Mouse (Mus musculus): ENCODE measurements around the gene Lrrfip1.

Lrrfip1 gene

GRCm38 (mm10) chr1:91088027-91088426, 89.5 kb downstream of the Lrrfip1 start:
- DNase-seq = no peak

- DNase-seq = no peak
Measured at GRCm38 (mm10) chr1:91088941-91089340, 90.4 kb downstream of the Lrrfip1 start.

GRCm38 (mm10) chr1:91090456-91090855, 91.9 kb downstream of the Lrrfip1 start:
- no peak for DNase-seq

- no peak for DNase-seq
Measured at GRCm38 (mm10) chr1:91092451-91092850, 93.9 kb downstream of the Lrrfip1 start.

GRCm38 (mm10) chr1:91093296-91093695, 94.8 kb downstream of the Lrrfip1 start:
- no peak for DNase-seq

- no peak for DNase-seq
Measured at GRCm38 (mm10) chr1:91094001-91094400, 95.5 kb downstream of the Lrrfip1 start.

GRCm38 (mm10) chr1:91095258-91095657, 96.7 kb downstream of the Lrrfip1 start:
- no peak for DNase-seq

- DNase-seq = no peak
Measured at GRCm38 (mm10) chr1:91095853-91096252, 97.3 kb downstream of the Lrrfip1 start.

GRCm38 (mm10) chr1:91096490-91096889, 98.0 kb downstream of the Lrrfip1 start:
- no peak for DNase-seq

GRCm38 (mm10) chr1:91097283-91097834, 98.8 kb downstream of the Lrrfip1 start:
- no peak for DNase-seq

DNA sequence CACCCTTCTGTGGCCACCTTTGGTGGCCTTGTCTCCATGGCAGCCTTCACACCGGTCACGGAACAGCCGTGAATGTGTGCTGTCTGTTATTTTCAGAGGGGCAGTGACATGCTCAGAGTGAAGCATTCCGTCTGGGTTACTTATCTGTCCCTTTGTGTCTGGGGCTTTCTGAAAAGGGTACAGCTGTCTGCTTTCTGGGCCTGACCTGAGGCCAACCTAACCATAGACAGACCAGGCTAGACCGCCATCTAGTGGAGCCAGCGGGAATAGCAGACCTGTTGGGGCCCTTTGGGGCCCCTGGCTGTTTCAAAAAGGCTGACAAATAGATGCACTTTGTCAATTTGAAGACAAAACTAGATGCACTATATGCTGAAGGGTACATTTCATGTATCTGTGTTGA, 100.3 kb downstream of the Lrrfip1 start:
- peak; percentile 79 to 86 for DNase-seq

GRCm38 (mm10) chr1:91101709-91102440, 103.3 kb downstream of the Lrrfip1 start:
- DNase-seq = no peak

DNA sequence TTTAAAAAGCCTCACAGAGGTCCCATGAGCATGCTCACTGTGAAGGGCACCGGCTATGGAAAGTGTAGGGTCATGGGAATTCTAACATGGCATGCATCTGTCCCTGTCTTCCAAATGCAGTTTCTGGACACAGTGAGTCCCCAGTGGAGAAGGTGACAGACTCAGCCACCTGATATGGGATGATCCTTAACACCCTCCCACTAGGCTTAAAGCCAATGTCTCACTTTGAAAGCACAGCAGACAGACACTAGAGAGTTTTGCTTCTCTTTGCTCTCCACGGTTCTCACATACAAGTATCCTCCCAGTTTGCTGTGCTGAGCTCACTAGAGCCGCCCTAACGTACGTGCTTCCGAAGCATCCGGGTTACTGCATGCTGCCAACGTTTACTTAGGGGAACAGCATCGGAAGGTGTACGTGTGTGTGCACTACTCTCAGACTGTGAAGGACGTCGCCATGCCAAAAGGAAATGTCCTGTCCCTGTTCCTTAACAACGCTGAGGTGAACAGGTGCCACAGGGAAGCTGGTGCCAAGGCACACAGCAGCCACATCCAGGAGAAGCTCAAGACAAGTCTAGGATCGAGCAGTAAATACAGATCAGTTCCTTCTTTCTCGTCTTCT, 104.9 kb downstream of the Lrrfip1 start:
- DNase-seq = no peak

DNA sequence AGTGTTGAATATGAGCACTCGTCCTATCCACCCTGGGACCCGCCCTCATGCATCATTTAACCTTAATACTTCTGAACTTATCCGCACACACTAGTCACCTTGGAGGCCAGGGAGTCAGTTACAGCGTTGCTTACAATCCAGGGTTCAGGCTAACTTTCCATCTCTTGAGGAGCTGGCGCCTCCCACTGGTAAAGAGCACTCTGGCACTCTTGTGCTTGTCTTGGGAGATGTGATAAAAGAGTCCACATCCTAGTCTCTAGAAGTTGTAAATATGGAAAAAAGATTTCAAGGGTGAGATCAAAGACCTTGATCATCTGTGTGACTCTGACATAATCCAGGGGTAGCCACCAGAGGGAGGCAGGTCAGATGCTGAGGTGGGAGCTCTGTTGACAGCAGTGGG, 109.0 kb downstream of the Lrrfip1 start:
- DNase-seq = peak in 1 of 2 experiments; percentile 17

DNA sequence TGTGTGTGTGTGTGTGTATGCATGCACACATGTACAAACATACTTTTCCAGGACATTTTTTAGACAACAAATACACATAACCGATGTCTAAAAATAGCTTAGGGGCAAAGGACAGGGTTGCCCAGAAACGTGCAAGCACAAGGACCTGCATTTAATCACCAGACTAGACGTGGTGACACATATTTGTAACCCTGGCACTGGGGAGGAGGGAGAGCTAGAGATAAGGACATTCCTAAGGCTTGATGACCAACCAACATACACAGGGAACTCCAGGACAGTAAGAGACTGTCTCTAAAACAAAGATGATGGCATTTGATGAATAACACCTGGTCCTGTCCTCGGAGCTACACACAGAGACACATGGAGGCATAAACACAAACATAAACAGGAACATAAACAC, 110.8 kb downstream of the Lrrfip1 start:
- DNase-seq = no peak

DNA sequence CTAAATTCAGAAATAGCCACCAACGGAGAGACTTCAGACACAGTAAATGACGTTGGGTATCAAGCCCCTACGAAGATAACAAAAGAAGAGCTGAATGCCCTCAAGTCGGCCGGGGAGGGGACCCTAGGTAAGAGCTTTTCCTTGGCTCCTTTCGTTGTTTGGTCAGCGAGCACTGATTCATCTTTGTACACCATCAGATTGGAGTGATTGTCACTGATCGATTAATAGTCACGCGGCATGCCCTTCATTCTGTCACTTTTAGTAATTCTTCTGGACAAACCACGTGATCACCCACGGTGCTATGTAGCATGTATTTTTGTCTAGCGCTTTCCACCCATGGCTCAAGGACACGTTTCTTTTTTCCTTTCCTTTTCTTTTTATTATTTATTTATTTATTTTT, 113.6 kb downstream of the Lrrfip1 start:
- no peak for DNase-seq

DNA sequence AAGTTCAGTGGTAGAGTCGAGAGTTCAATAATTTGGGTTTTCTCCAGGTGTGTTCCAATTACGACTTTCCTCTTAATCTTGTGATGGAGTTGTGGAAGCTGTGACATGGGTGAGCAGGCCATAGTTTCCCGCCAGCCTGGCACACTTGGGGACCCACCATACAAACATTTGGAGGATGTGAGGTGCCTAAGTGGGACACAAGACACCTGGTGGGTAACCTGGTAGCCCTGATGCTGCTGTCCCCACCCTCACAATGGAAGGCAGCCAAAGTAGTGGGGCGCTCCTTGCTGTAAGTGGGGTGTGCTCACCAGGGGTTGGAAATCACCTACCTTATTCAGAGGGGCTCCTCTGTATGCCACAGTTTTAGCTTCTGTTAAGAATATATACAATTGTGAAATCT, 114.1 kb downstream of the Lrrfip1 start:
- no peak for DNase-seq

DNA sequence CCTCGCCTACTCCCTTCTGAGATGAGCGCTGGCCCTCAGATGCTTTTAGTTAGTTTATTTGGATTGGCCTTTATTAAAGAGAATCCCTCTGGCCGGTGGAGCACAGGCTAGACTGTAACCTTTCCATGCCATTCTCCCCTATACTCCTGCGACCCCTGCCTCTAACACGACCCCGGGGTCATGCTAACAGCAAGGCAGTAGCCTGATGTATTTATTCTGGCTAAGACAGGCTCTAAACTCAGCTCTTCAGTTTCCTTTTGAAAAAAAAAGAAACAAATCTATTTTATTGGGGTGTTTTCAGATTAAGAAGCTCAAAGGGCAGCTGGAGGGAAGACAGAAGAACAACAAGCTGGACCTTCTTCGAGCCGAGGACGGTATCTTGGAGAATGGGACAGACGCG, 123.6 kb downstream of the Lrrfip1 start:
- DNase-seq = no peak

DNA sequence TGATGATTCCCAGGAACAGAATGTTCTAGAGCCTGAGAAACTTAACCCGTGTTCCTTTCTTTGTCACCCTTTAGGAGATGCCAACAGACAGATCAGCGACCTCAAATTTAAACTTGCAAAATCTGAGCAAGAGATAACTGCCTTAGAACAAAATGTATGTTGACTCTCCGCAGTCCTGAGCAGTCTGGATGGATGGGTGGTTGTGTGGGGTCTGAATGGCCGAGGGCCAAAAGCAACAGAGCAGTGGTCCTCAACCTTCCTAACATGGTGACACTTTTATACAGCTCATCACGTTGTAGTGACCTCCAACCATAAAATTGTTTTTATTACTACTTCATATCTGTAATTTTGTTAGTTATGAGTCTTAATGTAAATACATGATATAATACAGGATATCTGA, 124.5 kb downstream of the Lrrfip1 start:
- DNase-seq = no peak

GRCm38 (mm10) chr1:91123466-91123865, 124.9 kb downstream of the Lrrfip1 start:
- DNase-seq = no peak

DNA sequence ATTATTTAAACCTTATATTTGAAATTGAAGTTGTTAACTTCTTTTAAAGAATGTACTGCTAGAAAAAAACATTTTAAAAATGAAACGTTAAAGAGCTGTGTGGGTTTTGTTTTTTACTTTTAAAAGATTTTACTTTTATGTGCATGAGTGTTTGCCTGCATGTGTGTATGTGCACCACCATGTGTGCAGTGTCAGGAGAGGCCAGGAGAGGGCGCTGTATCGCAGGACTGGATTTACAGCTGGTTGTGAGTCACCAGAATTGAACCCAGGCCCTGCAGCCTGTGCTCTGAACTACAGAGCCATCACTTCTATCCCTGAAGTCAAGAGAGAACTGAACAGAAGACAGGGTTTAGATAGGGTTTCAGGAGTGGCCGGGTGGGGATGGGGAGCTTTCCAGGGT, 130.3 kb downstream of the Lrrfip1 start:
- no peak for DNase-seq

DNA sequence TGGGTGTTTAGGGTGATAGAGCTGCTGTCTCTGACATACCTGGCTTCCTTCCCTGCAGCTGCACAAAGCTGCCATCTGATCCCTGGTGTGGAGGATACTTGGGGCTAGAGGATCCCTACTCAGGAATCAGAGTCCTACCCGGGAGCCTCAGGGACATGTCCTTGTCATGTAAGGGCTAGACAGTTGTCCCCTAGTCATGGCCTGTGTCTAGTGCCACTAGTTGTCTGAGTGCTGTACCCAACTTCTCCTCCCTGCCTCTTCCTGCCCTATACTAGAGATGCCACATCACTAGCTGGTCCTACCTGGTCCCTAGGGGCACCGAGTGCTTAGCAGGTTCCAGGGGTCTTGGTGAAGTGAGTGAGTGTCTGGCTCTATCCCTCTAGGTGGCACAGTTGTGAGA, 138.5 kb downstream of the Lrrfip1 start:
- no peak for DNase-seq

DNA sequence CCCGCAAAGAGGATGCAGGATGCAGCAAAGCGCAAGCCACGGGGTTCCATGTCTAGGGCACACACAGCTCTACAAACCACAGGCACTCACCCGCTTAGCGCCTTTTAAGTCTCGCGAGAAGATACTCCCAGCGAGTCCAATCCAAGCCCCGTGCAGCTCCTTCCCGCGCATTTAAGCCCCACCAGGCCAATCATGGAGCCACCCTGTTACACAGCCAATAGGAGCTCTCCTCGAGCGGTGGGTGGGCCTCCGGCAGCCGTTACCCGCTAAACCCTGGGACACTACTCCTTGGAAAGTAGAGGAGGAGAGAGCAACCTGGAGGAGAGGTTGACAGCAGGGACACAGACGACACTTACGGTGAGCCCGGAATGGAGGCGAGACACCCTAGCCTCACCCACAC, 146.3 kb downstream of the Lrrfip1 start, which contains the start of gene Rbm44:
TSS of gene Rbm44 (plus strand) at position 277 of the 400 bp plus-strand sequence.
- no peak for DNase-seq

DNA sequence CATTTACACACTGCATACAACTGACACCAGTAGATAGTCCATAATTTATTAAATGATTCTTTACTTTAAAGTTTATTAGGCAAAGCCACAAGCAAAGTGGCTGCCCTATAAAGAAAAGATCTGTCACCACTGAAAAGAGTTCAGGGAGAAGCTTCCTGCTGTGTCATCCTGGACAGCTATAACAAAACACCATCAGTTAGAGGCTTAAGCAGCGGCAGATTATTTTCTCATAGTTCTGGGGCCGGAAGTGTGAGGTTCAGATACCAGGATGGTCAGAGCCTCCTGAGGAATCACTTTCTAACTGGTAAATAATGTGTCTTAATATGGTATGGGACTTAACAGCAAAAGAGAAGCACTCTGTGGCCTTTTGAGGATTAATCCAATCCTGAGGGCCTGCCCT, 153.0 kb downstream of the Lrrfip1 start:
- DNase-seq = no peak

Measured in cerebellum, postnatal 14 days (tissue).